In the genomic region with DNA sequence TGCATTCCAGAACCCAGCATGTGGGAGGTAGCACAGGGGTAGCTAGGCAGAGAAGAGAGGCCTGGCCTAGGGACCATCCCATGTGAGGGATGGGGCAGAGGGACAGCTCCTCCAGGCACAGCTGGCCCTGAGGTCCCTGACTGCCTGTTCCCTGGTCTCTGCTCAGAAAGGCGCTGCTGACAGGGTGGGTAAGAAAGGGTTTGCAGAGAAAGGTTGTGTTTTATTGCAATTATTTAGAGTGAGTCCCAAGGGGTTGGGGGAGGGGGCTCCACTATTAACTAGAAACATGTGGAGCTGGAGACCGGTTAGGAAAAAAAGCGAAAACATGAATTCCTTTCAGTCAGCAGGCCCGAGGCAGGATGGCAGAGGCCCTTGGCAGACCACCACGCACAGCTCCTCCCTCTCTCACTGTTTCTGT, we compare ENCODE assay signal across 9 mouse cellular contexts. TPM values are rescaled to one million over a fixed set of nuclear protein-coding genes. Genes with fewer than 3 reads are reported as not detected.
DNase-seq lines count a peak whose midpoint lies in the region; ATAC-seq and TF ChIP-seq lines count a peak whose summit lies in the region.
"Had no signal": no experiment of that assay in that cellular context is flagged by ENCODE, and none has a peak within 500 bp of the region (broad histone marks: within the 10 kb centered on the region; RNA-seq: fewer than 3 reads in every experiment).

No protein-coding gene starts in this region.

- no peak for DNase-seq in forebrain, embryonic 14.5 days (ENCODE audit: low spot score)
- no peak for DNase-seq in forebrain, postnatal 0 days
- peak; percentile 84 for DNase-seq in midbrain, embryonic 11.5 days (ENCODE audit: low spot score, missing footprints)
- no peak for DNase-seq in midbrain, postnatal 0 days (ENCODE audit: low spot score)
- peak; percentile 61 for DNase-seq in hindlimb bud, embryonic 11.5 days (ENCODE audit: extremely low spot score, low read depth, low spot score)
- DNase-seq in urinary bladder, postnatal 14 days (ENCODE audit: low spot score) = no peak
- DNase-seq in thymus, postnatal 4 days = no peak

- H3K4me2 ChIP-seq in forebrain, embryonic 14.5 days (ENCODE audit: low read length) = no peak overlapping the region
- H3K4me2 ChIP-seq in forebrain, postnatal 0 days (ENCODE audit: low read depth) = no peak overlapping the region
- no peak overlapping the region for H3K4me2 ChIP-seq in midbrain, embryonic 11.5 days
- no peak overlapping the region for H3K4me2 ChIP-seq in midbrain, postnatal 0 days (ENCODE audit: low read depth, low read length, poor library complexity, severe bottlenecking)
- no peak overlapping the region for H3K4me2 ChIP-seq in stomach, embryonic 15.5 days

- no peak for TF ChIP-seq CTCF in forebrain, postnatal 0 days (IDR thresholded peaks at IDR 0.05; ENCODE audit: low read depth)
- TF ChIP-seq CTCF in midbrain, postnatal 0 days (IDR thresholded peaks at IDR 0.05) = no peak

- H3K27ac ChIP-seq in forebrain, embryonic 14.5 days (ENCODE audit: low read depth, low read length) = no peak overlapping the region
- no peak overlapping the region for H3K27ac ChIP-seq in forebrain, postnatal 0 days (ENCODE audit: low read depth, low read length)
- H3K27ac ChIP-seq in midbrain, embryonic 11.5 days (ENCODE audit: low read depth, low read length) = no peak overlapping the region; the same call in 1 of the 2 replicates
- no peak overlapping the region for H3K27ac ChIP-seq in midbrain, postnatal 0 days (ENCODE audit: low read depth, low read length)
- peak overlapping the region; percentile 91 for H3K27ac ChIP-seq in stomach, embryonic 15.5 days

- no peak overlapping the region for H3K4me3 ChIP-seq in forebrain, embryonic 14.5 days (ENCODE audit: low read depth, low read length)
- no peak overlapping the region for H3K4me3 ChIP-seq in forebrain, postnatal 0 days (ENCODE audit: low read depth, low read length)
- H3K4me3 ChIP-seq in midbrain, embryonic 11.5 days (ENCODE audit: low read depth, low read length) = no peak overlapping the region
- no peak overlapping the region for H3K4me3 ChIP-seq in midbrain, postnatal 0 days (ENCODE audit: low read depth, low read length)
- no peak overlapping the region for H3K4me3 ChIP-seq in stomach, embryonic 15.5 days (replicated peaks)

- no peaks in the 10 kb centered on the region for H3K36me3 ChIP-seq in forebrain, embryonic 14.5 days (ENCODE audit: control insufficient read depth, insufficient read depth, low read length)
- H3K36me3 ChIP-seq in forebrain, postnatal 0 days (ENCODE audit: insufficient read depth) = peaks cover 19% of the 10 kb centered on the region
- no peaks in the 10 kb centered on the region for H3K36me3 ChIP-seq in midbrain, embryonic 11.5 days (ENCODE audit: control insufficient read depth, insufficient read depth, low read length)
- H3K36me3 ChIP-seq in midbrain, postnatal 0 days (ENCODE audit: insufficient read depth, low read length) = peaks cover 34% of the 10 kb centered on the region
- H3K36me3 ChIP-seq in stomach, embryonic 15.5 days = no peaks in the 10 kb centered on the region

- no peaks in the 10 kb centered on the region for H3K4me1 ChIP-seq in forebrain, embryonic 14.5 days (ENCODE audit: control insufficient read depth, insufficient read depth, low read length)
- H3K4me1 ChIP-seq in forebrain, postnatal 0 days (ENCODE audit: insufficient read depth) = no peaks in the 10 kb centered on the region
- no peaks in the 10 kb centered on the region for H3K4me1 ChIP-seq in midbrain, embryonic 11.5 days (ENCODE audit: control insufficient read depth, insufficient read depth, low read length)
- H3K4me1 ChIP-seq in midbrain, postnatal 0 days (ENCODE audit: insufficient read depth, low read length) = no peaks in the 10 kb centered on the region
- peaks cover 20% of the 10 kb centered on the region for H3K4me1 ChIP-seq in stomach, embryonic 15.5 days

- 0 out of 2 replicates have a peak overlapping the region, but pooled peaks have one; percentile 8 for H3K9ac ChIP-seq in forebrain, embryonic 14.5 days (ENCODE audit: low read length)
- H3K9ac ChIP-seq in forebrain, postnatal 0 days = no peak overlapping the region
- peak overlapping the region; percentile 5; the same call in 1 of the 2 replicates for H3K9ac ChIP-seq in midbrain, embryonic 11.5 days (ENCODE audit: low read length)
- no peak overlapping the region for H3K9ac ChIP-seq in midbrain, postnatal 0 days (replicated peaks; ENCODE audit: low read length, poor library complexity, severe bottlenecking)
- H3K9ac ChIP-seq in stomach, embryonic 15.5 days = no peak overlapping the region

- no peaks in the 10 kb centered on the region for H3K27me3 ChIP-seq in forebrain, embryonic 14.5 days (replicated peaks; ENCODE audit: control insufficient read depth, insufficient read depth, low read length)
- H3K27me3 ChIP-seq in forebrain, postnatal 0 days (ENCODE audit: insufficient read depth, low read length) = no peaks in the 10 kb centered on the region
- H3K27me3 ChIP-seq in midbrain, embryonic 11.5 days (ENCODE audit: control insufficient read depth, insufficient read depth, low read length) = no peaks in the 10 kb centered on the region
- H3K27me3 ChIP-seq in midbrain, postnatal 0 days (ENCODE audit: insufficient read depth, low read length) = no peaks in the 10 kb centered on the region
- no peaks in the 10 kb centered on the region for H3K27me3 ChIP-seq in stomach, embryonic 15.5 days (replicated peaks)

- ATAC-seq in forebrain, embryonic 14.5 days = no peak
- ATAC-seq in forebrain, postnatal 0 days = no peak
- no peak for ATAC-seq in midbrain, embryonic 11.5 days (ENCODE audit: low FRiP score)
- ATAC-seq in midbrain, postnatal 0 days (ENCODE audit: low FRiP score) = no peak
- no peak for ATAC-seq in stomach, embryonic 15.5 days (ENCODE audit: insufficient read depth, low FRiP score, low read depth)

- WGBS in forebrain, embryonic 14.5 days = 90% methylated on average over 5 of the region's 5 CpGs
- 81% methylated on average over 5 of the region's 5 CpGs for WGBS in forebrain, postnatal 0 days
- 69% methylated on average over 5 of the region's 5 CpGs for WGBS in midbrain, embryonic 11.5 days
- WGBS in midbrain, postnatal 0 days = 88% methylated on average over 5 of the region's 5 CpGs
- 50% methylated on average over 5 of the region's 5 CpGs for WGBS in stomach, embryonic 15.5 days

- H3K9me3 ChIP-seq in forebrain, embryonic 14.5 days (replicated peaks; ENCODE audit: control insufficient read depth, low read length) = no peaks in the 10 kb centered on the region
- no peaks in the 10 kb centered on the region for H3K9me3 ChIP-seq in forebrain, postnatal 0 days (ENCODE audit: low read length)
- no peaks in the 10 kb centered on the region for H3K9me3 ChIP-seq in midbrain, embryonic 11.5 days (ENCODE audit: control insufficient read depth, low read length)
- H3K9me3 ChIP-seq in midbrain, postnatal 0 days (ENCODE audit: low read length) = no peaks in the 10 kb centered on the region
- H3K9me3 ChIP-seq in stomach, embryonic 15.5 days = no peaks in the 10 kb centered on the region

RNA-seq across cellular contexts. Expression of gene Nthl1, which starts 7.1 kb away (rescaled TPM):
- 10.0 and 12.3 TPM in 2 replicates for polyA plus RNA-seq in forebrain, embryonic 14.5 days (2014; fragmentation: Nextera tagmentation; extraction: Ambion mirVana)
- 10.1 and 10.2 TPM in 2 replicates for total RNA-seq in forebrain, postnatal 0 days (2014; rRNA removed)
- 8.6 and 9.8 TPM in 2 replicates for polyA plus RNA-seq in forebrain, postnatal 0 days (2015; fragmentation: Nextera tagmentation; extraction: Ambion mirVana)
- polyA plus RNA-seq in midbrain, embryonic 11.5 days (2014; fragmentation: Nextera tagmentation; extraction: Ambion mirVana) = 14.4 and 18.4 TPM in 2 replicates
- total RNA-seq in midbrain, postnatal 0 days (2014; rRNA removed) = 4.5 and 6.2 TPM in 2 replicates
- polyA plus RNA-seq in midbrain, postnatal 0 days (2015; fragmentation: Nextera tagmentation; extraction: Ambion mirVana) = 6.0 and 7.2 TPM in 2 replicates
- 18.7 and 20.3 TPM in 2 replicates for polyA plus RNA-seq in stomach, embryonic 15.5 days (2015; fragmentation: Nextera tagmentation; extraction: Ambion mirVana)

RNA-seq across cellular contexts. Expression of gene Tsc2, which starts 7.2 kb away (rescaled TPM):
- 59.8 and 66.4 TPM in 2 replicates for polyA plus RNA-seq in forebrain, embryonic 14.5 days (2014; fragmentation: Nextera tagmentation; extraction: Ambion mirVana)
- total RNA-seq in forebrain, postnatal 0 days (2014; rRNA removed) = 81.2 and 92.6 TPM in 2 replicates
- 44.2 and 56.2 TPM in 2 replicates for polyA plus RNA-seq in forebrain, postnatal 0 days (2015; fragmentation: Nextera tagmentation; extraction: Ambion mirVana)
- 50.6 and 57.6 TPM in 2 replicates for polyA plus RNA-seq in midbrain, embryonic 11.5 days (2014; fragmentation: Nextera tagmentation; extraction: Ambion mirVana)
- 106 and 114 TPM in 2 replicates for total RNA-seq in midbrain, postnatal 0 days (2014; rRNA removed)
- 56.6 and 61.7 TPM in 2 replicates for polyA plus RNA-seq in midbrain, postnatal 0 days (2015; fragmentation: Nextera tagmentation; extraction: Ambion mirVana)
- 45.4 TPM in 2 replicates for polyA plus RNA-seq in stomach, embryonic 15.5 days (2015; fragmentation: Nextera tagmentation; extraction: Ambion mirVana)

RNA-seq across cellular contexts. Expression of gene Slc9a3r2, which starts 10.5 kb away (rescaled TPM):
- polyA plus RNA-seq in forebrain, embryonic 14.5 days (2014; fragmentation: Nextera tagmentation; extraction: Ambion mirVana) = 22.4 and 31.3 TPM in 2 replicates
- total RNA-seq in forebrain, postnatal 0 days (2014; rRNA removed) = 43.5 and 54.5 TPM in 2 replicates
- polyA plus RNA-seq in forebrain, postnatal 0 days (2015; fragmentation: Nextera tagmentation; extraction: Ambion mirVana) = 42.0 and 48.3 TPM in 2 replicates
- polyA plus RNA-seq in midbrain, embryonic 11.5 days (2014; fragmentation: Nextera tagmentation; extraction: Ambion mirVana) = 36.1 and 36.4 TPM in 2 replicates
- 61.7 and 62.8 TPM in 2 replicates for total RNA-seq in midbrain, postnatal 0 days (2014; rRNA removed)
- 52.1 and 52.7 TPM in 2 replicates for polyA plus RNA-seq in midbrain, postnatal 0 days (2015; fragmentation: Nextera tagmentation; extraction: Ambion mirVana)
- 51.0 and 53.7 TPM in 2 replicates for polyA plus RNA-seq in stomach, embryonic 15.5 days (2015; fragmentation: Nextera tagmentation; extraction: Ambion mirVana)

RNA-seq across cellular contexts. Expression of gene Npw, which starts 18.7 kb away (rescaled TPM):
- not detected in 2 replicates for polyA plus RNA-seq in forebrain, embryonic 14.5 days (2014; fragmentation: Nextera tagmentation; extraction: Ambion mirVana)
- not detected in 2 replicates for total RNA-seq in forebrain, postnatal 0 days (2014; rRNA removed)
- 0.64 and 0.96 TPM in 2 replicates for polyA plus RNA-seq in forebrain, postnatal 0 days (2015; fragmentation: Nextera tagmentation; extraction: Ambion mirVana)
- not detected in 2 replicates for polyA plus RNA-seq in midbrain, embryonic 11.5 days (2014; fragmentation: Nextera tagmentation; extraction: Ambion mirVana)
- not detected in 2 replicates for total RNA-seq in midbrain, postnatal 0 days (2014; rRNA removed)
- 0.59 and 0.86 TPM in 2 replicates for polyA plus RNA-seq in midbrain, postnatal 0 days (2015; fragmentation: Nextera tagmentation; extraction: Ambion mirVana)
- polyA plus RNA-seq in stomach, embryonic 15.5 days (2015; fragmentation: Nextera tagmentation; extraction: Ambion mirVana) = 0.30 and 0.46 TPM in 2 replicates
- polyA plus RNA-seq: large intestine, adult 2 months had no signal

RNA-seq across cellular contexts. Expression of gene Zfp598, which starts 29.9 kb away (rescaled TPM):
- 14.9 and 19.7 TPM in 2 replicates for polyA plus RNA-seq in forebrain, embryonic 14.5 days (2014; fragmentation: Nextera tagmentation; extraction: Ambion mirVana)
- 31.2 and 41.5 TPM in 2 replicates for total RNA-seq in forebrain, postnatal 0 days (2014; rRNA removed)
- 14.6 and 15.0 TPM in 2 replicates for polyA plus RNA-seq in forebrain, postnatal 0 days (2015; fragmentation: Nextera tagmentation; extraction: Ambion mirVana)
- 23.5 and 24.9 TPM in 2 replicates for polyA plus RNA-seq in midbrain, embryonic 11.5 days (2014; fragmentation: Nextera tagmentation; extraction: Ambion mirVana)
- total RNA-seq in midbrain, postnatal 0 days (2014; rRNA removed) = 36.4 and 40.0 TPM in 2 replicates
- 15.7 and 16.4 TPM in 2 replicates for polyA plus RNA-seq in midbrain, postnatal 0 days (2015; fragmentation: Nextera tagmentation; extraction: Ambion mirVana)
- 19.3 and 22.1 TPM in 2 replicates for polyA plus RNA-seq in stomach, embryonic 15.5 days (2015; fragmentation: Nextera tagmentation; extraction: Ambion mirVana)

Comparison
In these comparisons a context has a peak if more than half of its experiments do, and no peak if none do; other contexts are left out.
1. DNase-seq: peak in midbrain, embryonic 11.5 days (single experiment) and hindlimb bud, embryonic 11.5 days (single experiment); none in forebrain, embryonic 14.5 days (single experiment), forebrain, postnatal 0 days (single experiment), midbrain, postnatal 0 days (single experiment), urinary bladder, postnatal 14 days (single experiment) and thymus, postnatal 4 days (single experiment).
2. H3K9ac ChIP-seq: peak in forebrain, embryonic 14.5 days (single experiment) and midbrain, embryonic 11.5 days (single experiment); none in forebrain, postnatal 0 days (single experiment), midbrain, postnatal 0 days (single experiment) and stomach, embryonic 15.5 days (single experiment).